Mouse (Mus musculus) liver (tissue): ENCODE data around the gene S100a16.

Experiments used
- DNase-seq: peaks from one replicate; pipeline ENCODE4 v3.0.0-alpha.2; 2020; ENCODE audit warnings: mixed read lengths

S100a16 gene

DNA sequence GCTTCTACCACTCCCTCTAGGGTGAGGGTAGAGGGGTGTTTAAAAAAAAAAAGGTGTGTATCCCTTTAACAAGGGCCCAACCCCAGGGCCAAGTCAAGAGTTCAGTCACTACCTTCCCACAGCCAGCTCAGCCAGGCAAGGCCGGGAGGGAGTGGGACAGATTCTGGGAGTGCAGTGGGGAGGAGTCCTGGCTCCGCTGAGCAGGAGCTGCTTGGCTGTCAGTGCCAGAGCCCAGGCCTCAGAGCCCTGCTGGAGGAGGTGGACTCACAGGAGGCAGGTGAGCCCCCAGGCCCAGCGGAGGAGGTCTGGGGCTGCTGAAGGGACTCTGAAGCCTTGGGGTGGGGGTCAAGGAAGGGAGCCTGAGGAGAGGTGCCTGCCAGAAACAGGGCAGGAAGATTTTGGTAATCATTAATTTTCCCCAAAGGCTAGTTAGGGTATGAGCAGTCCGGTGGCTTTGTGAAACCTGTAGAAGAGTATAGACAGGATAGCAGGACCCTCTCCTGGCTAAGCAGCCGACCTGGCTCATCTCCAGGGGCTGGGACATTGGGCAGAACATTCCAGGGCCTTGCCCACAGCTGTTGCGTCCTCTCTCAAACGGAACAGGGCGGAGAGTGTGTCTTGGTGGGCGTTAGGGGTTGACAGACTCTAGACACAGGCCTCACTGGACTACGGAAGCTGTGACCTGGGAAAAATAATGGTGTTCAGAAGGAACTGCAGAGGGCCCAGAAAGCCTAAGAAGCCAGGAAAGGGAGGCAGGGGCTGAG is at the start of gene S100a16:
TSS of gene S100a16 (plus strand) at position 114 of the 764 bp plus-strand sequence.
- peak; percentile 46 for DNase-seq

DNA sequence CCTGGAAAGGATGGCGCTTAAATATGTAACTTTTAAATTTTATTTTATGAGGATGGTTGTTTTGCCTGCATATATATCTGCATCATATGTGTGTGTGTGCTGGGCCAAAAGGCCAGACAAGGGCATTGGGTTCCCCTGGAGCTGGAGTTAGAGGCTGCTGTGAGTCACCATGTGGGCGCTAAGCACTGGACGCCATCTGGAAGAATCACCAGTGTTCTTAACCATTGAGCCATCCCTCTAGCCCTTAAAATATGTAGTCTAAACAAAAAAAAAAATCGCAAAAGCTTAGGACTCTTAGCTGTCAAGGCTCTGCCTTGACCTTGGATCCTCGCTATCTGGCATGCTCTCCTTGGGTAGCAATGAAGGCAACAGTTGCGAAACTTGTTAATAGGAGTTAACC is 48.5 kb upstream of the S100a16 start:
- DNase-seq, result no peak

DNA sequence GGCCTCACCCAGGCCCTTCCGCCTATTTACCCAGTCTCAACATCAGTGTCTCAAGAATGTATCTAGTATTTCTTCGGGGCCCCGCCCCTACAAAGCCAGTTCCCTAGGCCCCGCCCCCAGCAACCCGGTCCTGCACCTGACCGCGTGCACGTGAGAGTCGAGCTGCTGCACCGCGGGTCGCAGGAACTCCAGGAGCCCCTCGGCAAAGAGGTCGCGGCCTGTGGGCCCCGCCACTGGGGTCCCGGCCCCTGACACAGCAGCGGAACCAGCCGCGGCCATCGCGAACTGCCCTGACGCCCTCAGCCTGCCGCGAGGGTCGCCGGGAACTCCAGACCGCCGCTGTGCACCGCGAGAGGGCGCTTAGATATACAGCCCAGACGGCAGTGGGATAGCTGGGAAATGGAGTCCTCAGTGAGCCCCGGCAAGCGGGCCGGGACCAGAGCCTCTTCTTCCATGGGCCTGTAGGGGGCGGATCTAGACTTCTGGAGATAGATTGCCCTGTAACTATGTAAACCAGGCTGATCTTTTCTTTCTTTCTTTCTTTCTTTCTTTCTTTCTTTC is 46.3 kb upstream of the S100a16 start, which contains the start of gene Snapin:
TSS of gene Snapin (minus strand) at position 338 of the 561 bp plus-strand sequence.
- DNase-seq, result peak; percentile 96

DNA sequence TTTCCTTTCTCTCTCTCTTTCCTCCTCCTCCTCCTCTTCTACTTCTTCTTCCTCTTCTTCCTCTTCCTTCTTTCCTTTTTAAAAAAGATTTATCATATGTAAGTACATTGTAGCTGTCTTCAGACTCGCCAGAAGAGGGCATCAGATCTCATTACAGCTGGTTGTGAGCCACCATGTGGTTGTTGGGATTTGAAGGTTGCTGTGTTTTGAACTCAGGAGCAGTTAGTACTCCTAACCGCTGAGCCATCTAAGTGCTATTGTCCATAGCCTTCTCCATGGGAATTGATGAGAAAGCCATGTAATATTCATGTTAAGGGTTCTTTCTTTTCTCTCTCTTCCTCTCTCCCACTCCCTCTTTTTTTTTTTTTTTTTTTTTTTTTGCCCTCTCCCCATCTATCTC is 45.7 kb upstream of the S100a16 start:
- peak; percentile 24 for DNase-seq

GRCm38 (mm10) chr3:90493831-90494540 is 43.1 kb upstream of the S100a16 start:
- no peak for DNase-seq

- DNase-seq, result no peak
Observed at GRCm38 (mm10) chr3:90495850-90496525, 41.1 kb upstream of the S100a16 start.

DNA sequence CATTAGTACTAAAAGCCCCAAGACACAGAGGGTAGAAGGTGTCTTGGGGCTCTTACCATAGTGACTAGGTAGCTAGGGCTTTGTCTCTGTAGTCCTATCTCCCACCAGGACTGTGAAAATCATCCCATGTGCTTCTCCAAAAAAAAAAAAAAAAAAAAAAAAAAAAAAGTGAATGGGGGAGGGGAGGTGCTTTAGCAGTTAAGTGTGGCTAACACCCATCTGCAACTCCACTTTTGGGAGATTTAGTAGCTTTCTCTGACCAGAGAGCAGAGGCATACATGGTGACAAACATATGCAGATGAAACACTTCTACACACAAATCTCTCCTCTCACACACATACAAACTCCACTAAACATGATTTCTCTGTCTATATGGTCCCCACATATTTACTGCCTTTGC is 39.5 kb upstream of the S100a16 start:
- no peak for DNase-seq

DNA sequence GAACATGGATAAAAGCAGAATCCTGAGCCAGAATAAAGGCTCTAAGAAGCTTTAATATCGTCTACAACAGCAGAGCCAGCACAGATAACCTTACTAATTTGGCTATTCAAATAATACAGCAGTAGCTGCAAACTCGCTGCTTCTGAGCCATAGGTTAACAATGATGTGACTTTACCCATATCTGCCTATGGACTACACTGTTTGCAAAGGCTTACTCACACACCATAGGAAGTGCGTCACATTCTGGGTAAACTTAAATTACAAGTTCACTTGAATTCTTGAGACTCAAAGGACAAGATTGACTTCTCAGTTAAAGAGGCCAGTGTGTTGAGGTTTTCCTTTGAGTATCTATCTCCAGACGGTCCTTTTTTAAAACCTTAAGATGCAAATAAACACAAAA is 33.6 kb upstream of the S100a16 start:
- DNase-seq, result no peak

DNA sequence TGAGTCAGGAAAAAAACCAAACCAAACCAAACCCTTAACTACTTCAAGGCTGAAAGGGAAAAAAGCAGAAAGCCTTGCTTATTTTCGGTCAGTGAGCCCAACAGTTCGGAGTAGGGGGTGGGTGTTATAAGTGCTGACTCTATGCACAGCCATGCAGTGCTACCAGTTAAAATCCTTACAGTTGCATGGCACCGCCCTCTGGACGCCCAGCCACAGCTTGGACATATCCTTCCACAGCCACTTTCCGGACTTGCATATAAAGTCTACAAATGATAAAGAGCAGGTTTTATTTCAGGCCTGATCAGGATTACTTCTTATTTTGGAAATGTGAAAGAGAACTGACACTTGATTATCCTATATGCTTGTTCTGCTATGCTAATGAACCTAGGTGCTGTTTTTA is 31.8 kb upstream of the S100a16 start:
- DNase-seq, result no peak

- no peak for DNase-seq
Observed at GRCm38 (mm10) chr3:90506362-90506761, 30.7 kb upstream of the S100a16 start.

DNA sequence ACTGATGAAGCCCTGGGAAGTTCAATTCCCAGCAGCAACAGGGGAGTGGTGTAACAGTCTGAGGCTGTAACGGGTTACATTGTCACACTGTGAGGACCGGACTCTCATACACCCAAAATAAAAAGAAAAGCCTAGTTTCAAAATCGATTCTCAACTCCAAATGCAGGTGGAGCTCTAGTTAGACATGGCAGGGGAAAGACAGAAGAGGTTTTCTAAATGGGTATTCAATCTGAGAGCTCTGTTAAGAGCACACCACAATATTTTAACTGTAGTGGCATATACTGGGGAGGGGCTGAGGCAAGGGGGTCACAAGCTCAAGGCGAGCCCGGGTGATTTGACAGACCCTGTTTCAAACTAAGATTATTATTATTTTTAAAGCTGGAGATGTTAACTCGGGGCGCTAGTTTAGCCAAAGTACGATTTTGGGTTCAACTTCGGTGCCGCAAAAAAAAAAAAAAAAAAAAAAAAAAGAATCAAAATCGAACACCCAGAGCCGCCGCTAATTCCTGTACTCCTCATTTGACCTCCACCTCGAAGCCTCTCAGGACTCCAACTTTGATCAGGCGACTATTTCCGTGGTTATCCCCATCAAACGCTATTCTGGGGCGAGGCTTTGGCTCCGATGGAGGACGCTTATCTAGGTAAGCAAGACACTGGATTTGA is 28.6 kb upstream of the S100a16 start:
- no peak for DNase-seq

DNA sequence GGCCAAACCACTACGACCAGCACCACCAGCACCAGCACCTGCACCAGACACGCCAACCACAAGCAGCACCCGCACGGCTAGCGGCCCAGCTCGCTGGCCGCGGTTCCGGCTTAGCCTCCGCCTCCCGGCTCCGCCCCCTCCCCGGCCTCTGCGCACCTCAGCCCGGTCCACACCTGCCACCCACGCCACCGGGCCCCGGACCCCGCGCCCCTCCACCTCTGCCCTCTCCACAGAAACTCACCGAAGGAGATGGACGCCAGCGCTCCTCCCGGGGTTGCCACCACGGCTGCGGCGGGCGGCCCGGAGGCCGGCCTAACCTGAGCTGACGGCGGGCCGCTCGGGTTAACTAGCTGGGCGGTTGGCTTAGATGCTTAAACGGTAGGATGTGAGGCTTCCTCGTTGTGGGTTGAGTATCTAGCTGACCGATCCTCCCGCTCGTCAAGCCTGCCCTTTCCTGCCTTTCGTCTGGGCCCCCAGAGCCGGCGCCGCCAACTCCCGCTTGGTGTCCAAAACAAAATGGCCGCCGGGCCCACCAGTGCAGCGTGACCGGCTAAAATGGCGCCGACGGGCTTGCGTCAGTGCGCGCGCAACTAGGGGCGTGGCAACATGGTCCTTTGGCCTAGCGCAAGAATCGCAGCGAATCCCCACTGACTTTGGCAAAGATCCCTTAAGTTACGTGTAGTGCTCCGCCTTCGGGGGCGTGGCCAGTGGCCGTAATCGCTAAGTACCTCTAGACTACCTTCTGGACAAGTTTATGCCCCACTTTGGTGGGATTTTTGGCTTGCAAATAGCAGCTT is 27.9 kb upstream of the S100a16 start, which contains the start of gene Chtop:
TSS of gene Chtop (minus strand) at position 549 of the 797 bp plus-strand sequence.
- peak; percentile 100 for DNase-seq

GRCm38 (mm10) chr3:90509747-90510123 is 27.3 kb upstream of the S100a16 start:
- DNase-seq, result no peak

- DNase-seq, result no peak
Observed at GRCm38 (mm10) chr3:90512276-90512675, 24.8 kb upstream of the S100a16 start.

DNA sequence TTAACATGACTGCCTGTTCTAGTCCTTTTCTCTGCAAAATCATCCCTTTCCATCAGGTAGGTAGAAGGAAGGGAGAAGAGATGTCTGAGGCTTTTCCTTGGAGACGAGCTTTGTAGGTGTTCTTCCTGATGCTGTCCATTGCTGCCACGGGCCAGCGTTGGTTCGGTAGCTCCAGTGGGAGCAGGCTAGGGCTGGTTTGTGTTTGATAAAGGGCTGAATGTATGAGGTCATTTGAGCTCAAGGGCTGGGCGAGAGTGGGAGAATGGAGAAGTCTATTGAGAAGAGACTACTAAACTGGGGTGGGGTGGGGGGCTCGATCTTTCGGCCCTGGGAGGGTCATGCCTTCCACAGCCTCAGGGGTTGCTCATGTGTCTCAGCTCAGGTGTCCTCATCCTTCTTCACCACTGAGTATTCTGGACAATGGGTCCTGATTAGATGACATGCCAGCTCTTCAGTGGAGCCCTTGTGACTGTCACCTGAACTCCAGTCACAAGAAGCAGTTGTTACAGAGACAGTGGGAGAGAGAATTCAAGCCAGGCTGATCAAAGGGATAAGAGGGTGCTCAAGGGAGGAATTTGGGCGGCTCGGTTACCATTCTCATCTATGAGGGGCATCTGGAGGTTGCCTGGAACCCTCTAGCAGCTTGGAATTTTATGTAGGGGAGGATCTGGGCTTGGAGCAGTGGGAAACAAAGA is 24.0 kb upstream of the S100a16 start:
- DNase-seq, result no peak

GRCm38 (mm10) chr3:90513796-90514590 is 23.1 kb upstream of the S100a16 start, which contains the start of the genes S100a1 and S100a13:
TSS of gene S100a1 (minus strand) at chr3:90514392.
TSS of gene S100a13 (plus strand) at chr3:90514435.
- DNase-seq, result peak; percentile 68

GRCm38 (mm10) chr3:90514691-90515090 is 22.4 kb upstream of the S100a16 start:
- peak; percentile 84 for DNase-seq

- no peak for DNase-seq
Observed at GRCm38 (mm10) chr3:90515242-90515641, 21.8 kb upstream of the S100a16 start.

- DNase-seq, result no peak
Observed at GRCm38 (mm10) chr3:90515789-90516188, 21.3 kb upstream of the S100a16 start.

GRCm38 (mm10) chr3:90517711-90518110 is 19.3 kb upstream of the S100a16 start:
- no peak for DNase-seq
